Mouse (Mus musculus): ENCODE measurements around the gene Klhl31.

The Klhl31 gene

GRCm38 (mm10) chr9:77636450-77636951, at the start of gene Klhl31:
TSS of gene Klhl31 (plus strand) at chr9:77636500.
- no peak for DNase-seq (ENCODE audit: low spot score)

- no peak for DNase-seq (ENCODE audit: low spot score)
These were observed 49.3 kb upstream of the Klhl31 start for GRCm38 (mm10) chr9:77586806-77587591.

GRCm38 (mm10) chr9:77587616-77588015, 48.7 kb upstream of the Klhl31 start:
- DNase-seq (ENCODE audit: low spot score) = no peak

GRCm38 (mm10) chr9:77589496-77589895, 46.8 kb upstream of the Klhl31 start:
- DNase-seq (ENCODE audit: low spot score) = no peak

GRCm38 (mm10) chr9:77592423-77592822, 43.9 kb upstream of the Klhl31 start:
- DNase-seq (ENCODE audit: low spot score) = no peak

- no peak for DNase-seq (ENCODE audit: low spot score)
These were observed 41.2 kb upstream of the Klhl31 start for GRCm38 (mm10) chr9:77595006-77595626.

- peak; percentile 87 for DNase-seq (ENCODE audit: low spot score)
These were observed 39.9 kb upstream of the Klhl31 start for GRCm38 (mm10) chr9:77596355-77596754.

- no peak for DNase-seq (ENCODE audit: low spot score)
These were observed 37.7 kb upstream of the Klhl31 start for GRCm38 (mm10) chr9:77598560-77598959.

- no peak for DNase-seq (ENCODE audit: low spot score)
These were observed 33.7 kb upstream of the Klhl31 start for GRCm38 (mm10) chr9:77602302-77603266.

GRCm38 (mm10) chr9:77603965-77604509, 32.3 kb upstream of the Klhl31 start:
- DNase-seq (ENCODE audit: low spot score) = no peak

GRCm38 (mm10) chr9:77607295-77607694, 29.0 kb upstream of the Klhl31 start:
- DNase-seq (ENCODE audit: low spot score) = no peak

- DNase-seq (ENCODE audit: low spot score) = peak; percentile 59
These were observed 28.5 kb upstream of the Klhl31 start for GRCm38 (mm10) chr9:77607840-77608239.

- no peak for DNase-seq (ENCODE audit: low spot score)
These were observed 25.5 kb upstream of the Klhl31 start for GRCm38 (mm10) chr9:77610811-77611210.

GRCm38 (mm10) chr9:77612349-77612748, 24.0 kb upstream of the Klhl31 start:
- DNase-seq (ENCODE audit: low spot score) = no peak

GRCm38 (mm10) chr9:77615868-77616267, 20.4 kb upstream of the Klhl31 start:
- DNase-seq (ENCODE audit: low spot score) = no peak

- DNase-seq (ENCODE audit: low spot score) = no peak
These were observed 19.5 kb upstream of the Klhl31 start for GRCm38 (mm10) chr9:77616796-77617195.

GRCm38 (mm10) chr9:77617751-77618150, 18.5 kb upstream of the Klhl31 start:
- DNase-seq (ENCODE audit: low spot score) = no peak

GRCm38 (mm10) chr9:77618392-77618791, 17.9 kb upstream of the Klhl31 start:
- no peak for DNase-seq (ENCODE audit: low spot score)

GRCm38 (mm10) chr9:77620077-77620476, 16.2 kb upstream of the Klhl31 start:
- DNase-seq (ENCODE audit: low spot score) = no peak

GRCm38 (mm10) chr9:77620482-77620881, 15.8 kb upstream of the Klhl31 start:
- no peak for DNase-seq (ENCODE audit: low spot score)

GRCm38 (mm10) chr9:77622874-77623273, 13.4 kb upstream of the Klhl31 start:
- no peak for DNase-seq (ENCODE audit: low spot score)

All from testis, postnatal 10 days (tissue).